Mouse (Mus musculus) liver, postnatal 0 days (tissue): ENCODE measurements around the gene Dmrta1.

Source experiments
- CTCF ChIP-seq: sonication (generic); IDR thresholded peaks from 2 replicates; pipeline ENCODE4 v1.5.1; 2016; ENCODE audit warnings: antibody characterized with exemption, low read depth
- EP300 ChIP-seq: IDR thresholded peaks from 2 replicates; pipeline ENCODE4 v1.6.1; 2016; ENCODE audit warnings: antibody characterized with exemption, low read depth, mild to moderate bottlenecking

- TF ChIP-seq CTCF (no peak), EP300 (no peak)
Measured at GRCm38 (mm10) chr4:89651779-89652178, 27.5 kb upstream of the Dmrta1 start.
